Mouse (Mus musculus) testis, adult 2 months (tissue): ENCODE measurements at regions not wholly inside any gene's neighbourhood (a gene's known extent, or its start where the extent isn't known, plus 50 kb on each side); places are given as distances from the start of the nearest gene placed in this dataset.

Source experiments
- H3K27ac ChIP-seq: fragments of 200-500 bp; 2 replicates; pipeline ENCODE4 v1.5.1; 2012; ENCODE audit warnings: low read depth, low read length; ENCODE audit not compliant: control insufficient read depth, insufficient read depth
- H3K27me3 ChIP-seq: fragments of 200-500 bp; 2 replicates; pipeline ENCODE4 v1.6.1; 2012; ENCODE audit warnings: mild to moderate bottlenecking, low read length, moderate library complexity; ENCODE audit not compliant: control insufficient read depth, insufficient read depth
- H3K36me3 ChIP-seq: fragments of 200-500 bp; 2 replicates; pipeline ENCODE4 v1.6.1; 2012; ENCODE audit warnings: mild to moderate bottlenecking, low read length; ENCODE audit not compliant: control insufficient read depth, insufficient read depth
- H3K4me1 ChIP-seq: fragments of 200-500 bp; 2 replicates; pipeline ENCODE4 v1.6.1; 2012; ENCODE audit warnings: low read length; ENCODE audit not compliant: control insufficient read depth, insufficient read depth
- H3K4me3 ChIP-seq: fragments of 200-500 bp; 2 replicates; pipeline ENCODE4 v1.5.1; 2012; ENCODE audit warnings: low read depth, mild to moderate bottlenecking, low read length, moderate library complexity, mixed read lengths; ENCODE audit not compliant: control insufficient read depth
- CTCF ChIP-seq: fragments of 200-500 bp; IDR thresholded peaks from 2 replicates; pipeline ENCODE4 v1.5.1; 2012; ENCODE audit warnings: low read depth, mild to moderate bottlenecking, inconsistent platforms, low read length, moderate library complexity; ENCODE audit not compliant: control insufficient read depth, insufficient read depth, insufficient replicate concordance
- POLR2A ChIP-seq: fragments of 200-500 bp; IDR thresholded peaks from 2 replicates; pipeline ENCODE4 v1.6.1; 2012; ENCODE audit warnings: low read depth, mild to moderate bottlenecking, inconsistent platforms, low read length, moderate library complexity; ENCODE audit not compliant: control insufficient read depth

GRCm38 (mm10) chr9:85487915-85488314, 160.8 kb upstream of the Tent5a start:
- Histone ChIP-seq H3K27me3 (no peaks in the 10 kb centered on the region), H3K27ac (no peak overlapping the region), H3K36me3 (no peaks in the 10 kb centered on the region), H3K4me1 (no peaks in the 10 kb centered on the region), H3K4me3 (no peak overlapping the region)
- no peak for TF ChIP-seq POLR2A
- TF ChIP-seq CTCF = no peak

GRCm38 (mm10) chr9:85487052-85487668, 160.0 kb upstream of the Tent5a start:
- no peak overlapping the region for H3K27ac ChIP-seq
- no peaks in the 10 kb centered on the region for H3K27me3 ChIP-seq
- no peaks in the 10 kb centered on the region for H3K4me1 ChIP-seq
- no peak overlapping the region for H3K4me3 ChIP-seq
- TF ChIP-seq POLR2A (no peak), CTCF (no peak)
- no peaks in the 10 kb centered on the region for H3K36me3 ChIP-seq

GRCm38 (mm10) chr9:85485749-85486148, 158.6 kb upstream of the Tent5a start:
- no peaks in the 10 kb centered on the region for H3K36me3 ChIP-seq
- no peaks in the 10 kb centered on the region for H3K27me3 ChIP-seq
- no peak overlapping the region for H3K4me3 ChIP-seq
- no peaks in the 10 kb centered on the region for H3K4me1 ChIP-seq
- TF ChIP-seq CTCF (no peak), POLR2A (no peak)
- no peak overlapping the region for H3K27ac ChIP-seq

- H3K27me3 ChIP-seq = no peaks in the 10 kb centered on the region
- no peaks in the 10 kb centered on the region for H3K36me3 ChIP-seq
- H3K4me3 ChIP-seq = no peak overlapping the region
- TF ChIP-seq POLR2A (no peak), CTCF (no peak)
- no peak overlapping the region for H3K27ac ChIP-seq
- no peaks in the 10 kb centered on the region for H3K4me1 ChIP-seq
Measured at GRCm38 (mm10) chr9:85483248-85483647, 156.1 kb upstream of the Tent5a start.

- Histone ChIP-seq H3K36me3 (no peaks in the 10 kb centered on the region), H3K27me3 (no peaks in the 10 kb centered on the region), H3K4me1 (no peaks in the 10 kb centered on the region), H3K27ac (no peak overlapping the region), H3K4me3 (no peak overlapping the region)
- TF ChIP-seq POLR2A = no peak
- TF ChIP-seq CTCF = no peak
Measured at GRCm38 (mm10) chr9:85480566-85480965, 153.4 kb upstream of the Tent5a start.

GRCm38 (mm10) chr9:85475214-85475613, 148.1 kb upstream of the Tent5a start:
- H3K27me3 ChIP-seq = no peaks in the 10 kb centered on the region
- no peaks in the 10 kb centered on the region for H3K36me3 ChIP-seq
- no peak overlapping the region for H3K4me3 ChIP-seq
- TF ChIP-seq CTCF (no peak), POLR2A (no peak)
- no peak overlapping the region for H3K27ac ChIP-seq
- no peaks in the 10 kb centered on the region for H3K4me1 ChIP-seq

GRCm38 (mm10) chr9:85470264-85470821, 143.2 kb upstream of the Tent5a start:
- TF ChIP-seq POLR2A = no peak
- no peak for TF ChIP-seq CTCF
- H3K36me3 ChIP-seq = no peaks in the 10 kb centered on the region

More at GRCm38 (mm10) chr9:85470264-85470821, 143.2 kb upstream of the Tent5a start:
- no peak overlapping the region for H3K4me3 ChIP-seq
- H3K4me1 ChIP-seq = peaks cover 3% of the 10 kb centered on the region; the same call in 1 of the 2 replicates
- H3K27me3 ChIP-seq = no peaks in the 10 kb centered on the region
- H3K27ac ChIP-seq = no peak overlapping the region
